7 mouse cellular contexts compared by ENCODE assay signal in the genomic region with DNA sequence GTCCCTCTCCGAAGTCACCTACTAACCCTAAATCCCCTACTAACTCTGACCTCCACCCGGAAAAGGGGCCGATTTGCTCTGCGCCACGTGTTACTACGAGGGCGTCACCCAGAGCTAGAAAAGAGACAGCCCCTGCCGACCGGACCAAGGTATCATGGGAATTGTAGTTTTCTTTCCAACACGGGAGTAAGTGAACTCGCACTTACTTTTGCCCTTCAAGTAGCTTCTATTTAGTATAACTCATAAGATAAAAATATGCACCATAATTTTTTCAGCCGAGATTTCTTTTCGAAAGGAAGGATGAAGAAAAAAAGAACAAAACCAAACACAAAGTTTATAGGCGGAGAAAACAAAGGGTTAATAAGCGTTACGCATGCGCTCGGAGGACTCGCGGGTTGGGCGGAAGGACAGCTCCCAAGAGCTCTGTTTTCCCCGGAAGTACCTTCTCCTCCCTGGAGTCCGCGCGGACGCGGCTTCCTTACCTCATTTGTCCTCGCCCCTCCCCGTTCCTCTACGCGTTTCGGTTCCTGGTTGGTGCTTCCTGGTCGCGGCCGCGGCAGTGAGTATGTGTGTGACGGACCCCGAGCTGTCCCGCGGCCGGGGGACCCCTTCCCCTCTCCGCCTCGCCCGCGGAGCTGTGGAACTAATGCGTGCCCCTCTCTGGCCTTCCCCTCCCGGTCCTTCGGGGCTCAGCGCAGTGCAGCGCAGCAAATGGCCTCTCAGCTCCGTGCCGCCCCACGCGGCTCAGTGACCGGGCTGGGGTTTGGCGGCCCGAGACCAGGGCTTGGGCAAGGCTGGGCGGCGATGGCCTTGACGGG. TPM values are rescaled to one million over a fixed set of nuclear protein-coding genes. Genes with fewer than 3 reads are reported as not detected.
DNase-seq lines count a peak whose midpoint lies in the region; ATAC-seq lines count a peak whose summit lies in the region.

No protein-coding gene starts in this region.

- H3K9me3 ChIP-seq in intestine, embryonic 15.5 days: no peaks in the 10 kb centered on the region
- H3K9me3 ChIP-seq in midbrain, embryonic 10.5 days (replicated peaks): no peaks in the 10 kb centered on the region

- peak; percentile 96 for DNase-seq in adrenal gland, adult 2 months
- DNase-seq in embryo, embryonic 11.5 days (ENCODE audit: low read depth, low spot score): peak; percentile 90
- peak; percentile 86 to 89 for DNase-seq in gastrocnemius, postnatal 36 days
- peak; percentile 90 to 96 for DNase-seq in left cerebral cortex, postnatal 25 days (ENCODE audit: low spot score in 2 of 2)
- peak; percentile 94 for DNase-seq in midbrain, embryonic 10.5 days (ENCODE audit: low spot score)
- peak; percentile 86 for DNase-seq in right cerebral cortex, postnatal 4 days

- H3K4me1 ChIP-seq in intestine, embryonic 15.5 days (replicated peaks): peaks cover 2% of the 10 kb centered on the region; the same call in 1 of the 2 replicates
- H3K4me1 ChIP-seq in midbrain, embryonic 10.5 days: peaks cover 27% of the 10 kb centered on the region

- WGBS in intestine, embryonic 15.5 days: under 1% methylated on average over 60 of the region's 60 CpGs
- under 1% methylated on average over 60 of the region's 60 CpGs for WGBS in midbrain, embryonic 10.5 days

- H3K9ac ChIP-seq in intestine, embryonic 15.5 days: peak overlapping the region; percentile 95

- no peaks in the 10 kb centered on the region for H3K27me3 ChIP-seq in intestine, embryonic 15.5 days (replicated peaks)
- no peaks in the 10 kb centered on the region for H3K27me3 ChIP-seq in midbrain, embryonic 10.5 days (ENCODE audit: low read depth, poor library complexity, severe bottlenecking)

- intact Hi-C loops in gastrocnemius, postnatal 36 days (cut with DNase I): no loop called here
- intact Hi-C loops in left cerebral cortex, postnatal 25 days (cut with DNase I): loop anchor here (5.0 kb wide), 2 partner anchors 156 to 261 kb away; partner anchors contain the start of gene Polr1e

- H3K27ac ChIP-seq in intestine, embryonic 15.5 days: peak overlapping the region; percentile 95
- H3K27ac ChIP-seq in midbrain, embryonic 10.5 days (replicated peaks): peak overlapping the region; percentile 94

- peak; percentile 99 for ATAC-seq in intestine, embryonic 15.5 days

- no peaks in the 10 kb centered on the region for H3K36me3 ChIP-seq in intestine, embryonic 15.5 days
- no peaks in the 10 kb centered on the region for H3K36me3 ChIP-seq in midbrain, embryonic 10.5 days

- H3K4me2 ChIP-seq in intestine, embryonic 15.5 days (replicated peaks): peak overlapping the region; percentile 68

- H3K4me3 ChIP-seq in intestine, embryonic 15.5 days (replicated peaks): peak overlapping the region; percentile 92
- peak overlapping the region; percentile 98 for H3K4me3 ChIP-seq in midbrain, embryonic 10.5 days

RNA-seq across cellular contexts. Expression of gene Zcchc7, which starts 0.7 kb away (rescaled TPM):
- 10 to 100 TPM; 36.4 to 50.0 TPM for total RNA-seq in adrenal gland, adult 2 months (2021)
- polyA plus RNA-seq in adrenal gland, adult 2 months (2012; rRNA removed): 5.0 and 5.4 TPM in 2 replicates
- total RNA-seq in gastrocnemius, postnatal 36 days (2021): 10 to 100 TPM; 11.5 to 16.2 TPM
- polyA plus RNA-seq in intestine, embryonic 15.5 days (2015; fragmentation: Nextera tagmentation; extraction: Ambion mirVana): 44.0 and 47.6 TPM in 2 replicates
- total RNA-seq in left cerebral cortex, postnatal 25 days (2021): 10 to 100 TPM; 54.6 to 60.4 TPM
- polyA plus RNA-seq in midbrain, embryonic 10.5 days (2016; fragmentation: Nextera tagmentation; extraction: Ambion mirVana): 22.4 and 23.6 TPM in 2 replicates

RNA-seq across cellular contexts. Expression of gene Pax5, which starts 46.1 kb away (rescaled TPM):
- total RNA-seq in adrenal gland, adult 2 months (2021): under 1 TPM; 0.69 to 0.86 TPM
- 0.56 and 1.0 TPM in 2 replicates for polyA plus RNA-seq in adrenal gland, adult 2 months (2012; rRNA removed)
- not detected for total RNA-seq in gastrocnemius, postnatal 36 days (2021)
- polyA plus RNA-seq in intestine, embryonic 15.5 days (2015; fragmentation: Nextera tagmentation; extraction: Ambion mirVana): 0.01 TPM in 1 of 2 replicates, not detected in the other
- under 1 TPM in 1 of 2 experiments, not detected in 1; 0.18 TPM for total RNA-seq in left cerebral cortex, postnatal 25 days (2021)
- 6.3 and 9.1 TPM in 2 replicates for polyA plus RNA-seq in midbrain, embryonic 10.5 days (2016; fragmentation: Nextera tagmentation; extraction: Ambion mirVana)

Comparison
In these comparisons a context has a peak if more than half of its experiments do, and no peak if none do; other contexts are left out.
1. Peak in every context shown above with its lines: DNase-seq, ATAC-seq, H3K4me3 ChIP-seq and H3K27ac ChIP-seq.